Mouse (Mus musculus) midbrain, embryonic 15.5 days (tissue): ENCODE measurements around the gene Gm20388. TPM values are rescaled to one million over a fixed set of nuclear protein-coding genes. Genes with fewer than 3 reads are reported as not detected.

Source experiments
- ATAC-seq: fragments of 200-750 bp; cut with Nextera tagmentation; replicated peaks from 2 replicates; pipeline ENCODE4 v1.8.0; 2017; ENCODE audit warnings: moderate TSS enrichment
- H3K27ac ChIP-seq: fragments of 300-500 bp; sonication (generic); 2 replicates; pipeline ENCODE4 v1.5.1; 2015; ENCODE audit warnings: mild to moderate bottlenecking, inconsistent platforms
- H3K27me3 ChIP-seq: fragments of 300-500 bp; sonication (generic); replicated peaks from 2 replicates; pipeline ENCODE4 v1.6.1; 2015; ENCODE audit warnings: inconsistent platforms
- H3K36me3 ChIP-seq: fragments of 300-500 bp; sonication (generic); replicated peaks from 2 replicates; pipeline ENCODE4 v1.6.1; 2015; ENCODE audit warnings: inconsistent platforms
- H3K4me1 ChIP-seq: fragments of 300-500 bp; sonication (generic); 2 replicates; pipeline ENCODE4 v1.6.1; 2015; ENCODE audit warnings: inconsistent platforms
- H3K4me2 ChIP-seq: fragments of 300-500 bp; sonication (generic); 2 replicates; pipeline ENCODE4 v1.6.1; 2015; ENCODE audit warnings: inconsistent platforms, mild to moderate bottlenecking, moderate library complexity
- H3K4me3 ChIP-seq: fragments of 300-500 bp; sonication (generic); 2 replicates; pipeline ENCODE4 v1.5.1; 2015; ENCODE audit warnings: mild to moderate bottlenecking, inconsistent platforms
- H3K9ac ChIP-seq: fragments of 300-500 bp; sonication (generic); 2 replicates; pipeline ENCODE4 v1.6.1; 2015; ENCODE audit warnings: mild to moderate bottlenecking, inconsistent platforms
- H3K9me3 ChIP-seq: fragments of 300-500 bp; sonication (generic); 2 replicates; pipeline ENCODE4 v1.6.1; 2016; ENCODE audit warnings: inconsistent platforms
- WGBS: fragments of 180-500 bp; shearing (Covaris S2); methylation state at CpG from one replicate; pipeline ENCODE4 v1.1.7; 2015; ENCODE audit warnings: mixed read lengths; 5-methylcytosine and 5-hydroxymethylcytosine counted together
- polyA plus RNA-seq: library from polyadenylated mRNA; unstranded; fragments of >200 nt; fragmentation: Nextera tagmentation; extraction: Ambion mirVana; gene quantifications from 2 replicates; pipeline ENCODE4 v1.2.1, GENCODE M21; 2015

The Gm20388 gene
- polyA plus RNA-seq, 1 experiment from 2014 or later = 5.6 TPM

- Histone ChIP-seq H3K27me3 (no peaks in the 10 kb centered on the region), H3K9me3 (no peaks in the 10 kb centered on the region), H3K36me3 (no peaks in the 10 kb centered on the region), H3K9ac (no peak overlapping the region), H3K4me2 (no peak overlapping the region), H3K4me1 (no peaks in the 10 kb centered on the region), H3K4me3 (no peak overlapping the region), H3K27ac (no peak overlapping the region)
- no peak for ATAC-seq
- WGBS = 80% methylated on average over 10 of the region's 10 CpGs
These were observed 4202.5 kb downstream of the Gm20388 start for GRCm38 (mm10) chr8:124113108-124113507.

- WGBS = 95% methylated on average over 20 of the region's 20 CpGs
- no peak overlapping the region for H3K4me2 ChIP-seq
- no peaks in the 10 kb centered on the region for H3K9me3 ChIP-seq
- H3K9ac ChIP-seq = no peak overlapping the region
- H3K4me3 ChIP-seq = no peak overlapping the region
- no peaks in the 10 kb centered on the region for H3K4me1 ChIP-seq
- ATAC-seq = no peak
- H3K27ac ChIP-seq = no peak overlapping the region
- H3K36me3 ChIP-seq = no peaks in the 10 kb centered on the region
- H3K27me3 ChIP-seq = no peaks in the 10 kb centered on the region
These were observed 4214.6 kb downstream of the Gm20388 start for GRCm38 (mm10) chr8:124125241-124125640.

- no peak overlapping the region for H3K9ac ChIP-seq
- ATAC-seq = no peak
- H3K4me2 ChIP-seq = no peak overlapping the region
- H3K36me3 ChIP-seq = no peaks in the 10 kb centered on the region
- no peak overlapping the region for H3K27ac ChIP-seq
- no peaks in the 10 kb centered on the region for H3K27me3 ChIP-seq
- H3K9me3 ChIP-seq = no peaks in the 10 kb centered on the region
- H3K4me1 ChIP-seq = peaks cover 34% of the 10 kb centered on the region
- H3K4me3 ChIP-seq = no peak overlapping the region
- WGBS = 63% methylated on average over 5 of the region's 5 CpGs
These were observed 4226.6 kb downstream of the Gm20388 start for GRCm38 (mm10) chr8:124137261-124137660.

GRCm38 (mm10) chr8:124140211-124140790 lies 4229.7 kb downstream of the Gm20388 start:
- Histone ChIP-seq H3K27ac (peak overlapping the region; percentile 18), H3K27me3 (no peaks in the 10 kb centered on the region), H3K4me1 (peaks cover 44% of the 10 kb centered on the region), H3K9ac (no peak overlapping the region), H3K4me3 (no peak overlapping the region), H3K4me2 (peak overlapping the region; percentile 21), H3K9me3 (no peaks in the 10 kb centered on the region), H3K36me3 (no peaks in the 10 kb centered on the region)
- no peak for ATAC-seq
- WGBS = 56% methylated on average over 11 of the region's 11 CpGs

- H3K36me3 ChIP-seq = no peaks in the 10 kb centered on the region
- 15% methylated on average over 20 of the region's 20 CpGs for WGBS
- H3K27me3 ChIP-seq = no peaks in the 10 kb centered on the region
- ATAC-seq = 0 out of 2 replicates have a peak, but pooled peaks have one; percentile 37
- H3K27ac ChIP-seq = peak overlapping the region; percentile 18
- no peak overlapping the region for H3K4me3 ChIP-seq
- H3K9ac ChIP-seq = no peak overlapping the region
- H3K4me2 ChIP-seq = peak overlapping the region; percentile 21
- H3K4me1 ChIP-seq = peaks cover 44% of the 10 kb centered on the region
- no peaks in the 10 kb centered on the region for H3K9me3 ChIP-seq
These were observed 4230.3 kb downstream of the Gm20388 start for GRCm38 (mm10) chr8:124140868-124141431.

GRCm38 (mm10) chr8:124141681-124142391 lies 4231.2 kb downstream of the Gm20388 start:
- H3K9me3 ChIP-seq = no peaks in the 10 kb centered on the region
- H3K4me1 ChIP-seq = peaks cover 41% of the 10 kb centered on the region
- WGBS = 60% methylated on average over 9 of the region's 9 CpGs
- peak overlapping the region; percentile 18; the same call in 1 of the 2 replicates for H3K27ac ChIP-seq
- no peak for ATAC-seq
- H3K4me2 ChIP-seq = no peak overlapping the region
- no peak overlapping the region for H3K9ac ChIP-seq
- no peak overlapping the region for H3K4me3 ChIP-seq
- no peaks in the 10 kb centered on the region for H3K36me3 ChIP-seq
- no peaks in the 10 kb centered on the region for H3K27me3 ChIP-seq

GRCm38 (mm10) chr8:124143003-124143402 lies 4232.4 kb downstream of the Gm20388 start:
- Histone ChIP-seq H3K4me2 (no peak overlapping the region), H3K9me3 (no peaks in the 10 kb centered on the region), H3K27me3 (no peaks in the 10 kb centered on the region), H3K27ac (no peak overlapping the region), H3K36me3 (no peaks in the 10 kb centered on the region), H3K4me3 (no peak overlapping the region), H3K4me1 (peaks cover 31% of the 10 kb centered on the region), H3K9ac (no peak overlapping the region)
- 39% methylated on average over 5 of the region's 5 CpGs for WGBS
- ATAC-seq = no peak

GRCm38 (mm10) chr8:124143871-124144618 lies 4233.4 kb downstream of the Gm20388 start:
- WGBS = 59% methylated on average over 16 of the region's 16 CpGs
- no peaks in the 10 kb centered on the region for H3K27me3 ChIP-seq
- no peaks in the 10 kb centered on the region for H3K36me3 ChIP-seq
- no peak overlapping the region for H3K4me2 ChIP-seq
- no peak overlapping the region for H3K27ac ChIP-seq
- no peak overlapping the region for H3K4me3 ChIP-seq
- peaks cover 31% of the 10 kb centered on the region for H3K4me1 ChIP-seq
- no peak; the same call in 1 of the 2 replicates for ATAC-seq
- H3K9ac ChIP-seq = no peak overlapping the region
- no peaks in the 10 kb centered on the region for H3K9me3 ChIP-seq

- no peaks in the 10 kb centered on the region for H3K27me3 ChIP-seq
- H3K27ac ChIP-seq = no peak overlapping the region
- ATAC-seq = no peak
- 55% methylated on average over 12 of the region's 12 CpGs for WGBS
- H3K36me3 ChIP-seq = no peaks in the 10 kb centered on the region
- peaks cover 31% of the 10 kb centered on the region for H3K4me1 ChIP-seq
- no peak overlapping the region for H3K9ac ChIP-seq
- no peak overlapping the region for H3K4me2 ChIP-seq
- H3K4me3 ChIP-seq = no peak overlapping the region
- H3K9me3 ChIP-seq = no peaks in the 10 kb centered on the region
These were observed 4234.0 kb downstream of the Gm20388 start for GRCm38 (mm10) chr8:124144619-124144980.

GRCm38 (mm10) chr8:124146286-124146685 lies 4235.6 kb downstream of the Gm20388 start:
- Histone ChIP-seq H3K9ac (no peak overlapping the region), H3K36me3 (no peaks in the 10 kb centered on the region), H3K4me3 (no peak overlapping the region), H3K4me1 (peaks cover 16% of the 10 kb centered on the region), H3K27ac (no peak overlapping the region), H3K27me3 (no peaks in the 10 kb centered on the region), H3K9me3 (no peaks in the 10 kb centered on the region), H3K4me2 (no peak overlapping the region)
- 83% methylated on average over 5 of the region's 5 CpGs for WGBS
- no peak for ATAC-seq

GRCm38 (mm10) chr8:124150009-124150408 lies 4239.4 kb downstream of the Gm20388 start:
- Histone ChIP-seq H3K27me3 (no peaks in the 10 kb centered on the region), H3K9ac (no peak overlapping the region), H3K4me3 (no peak overlapping the region), H3K36me3 (no peaks in the 10 kb centered on the region), H3K4me1 (no peaks in the 10 kb centered on the region), H3K4me2 (no peak overlapping the region), H3K27ac (no peak overlapping the region), H3K9me3 (no peaks in the 10 kb centered on the region)
- 80% methylated on average over 11 of the region's 11 CpGs for WGBS
- ATAC-seq = no peak

GRCm38 (mm10) chr8:124150536-124150935 lies 4239.9 kb downstream of the Gm20388 start:
- Histone ChIP-seq H3K4me3 (no peak overlapping the region), H3K9ac (no peak overlapping the region), H3K36me3 (no peaks in the 10 kb centered on the region), H3K9me3 (no peaks in the 10 kb centered on the region), H3K27ac (no peak overlapping the region), H3K4me2 (no peak overlapping the region), H3K27me3 (no peaks in the 10 kb centered on the region), H3K4me1 (no peaks in the 10 kb centered on the region)
- ATAC-seq = no peak
- 86% methylated on average over 5 of the region's 5 CpGs for WGBS
